In genomic region chr4:97745296-97746105, GRCm38 (mm10) we compare ENCODE assay signal across 8 mouse cellular contexts. TPM values are rescaled to one million over a fixed set of nuclear protein-coding genes. Genes with fewer than 3 reads are reported as not detected.
DNase-seq lines count a peak whose midpoint lies in the region; ATAC-seq and TF ChIP-seq lines count a peak whose summit lies in the region.

No protein-coding gene starts in this region.

- peak overlapping the region; percentile 66 for H3K4me2 ChIP-seq in forebrain, embryonic 13.5 days
- H3K4me2 ChIP-seq in heart, postnatal 0 days (ENCODE audit: low read depth, low read length), result peak overlapping the region; percentile 85
- peak overlapping the region; percentile 62 for H3K4me2 ChIP-seq in liver, embryonic 15.5 days
- peak overlapping the region; percentile 44 for H3K4me2 ChIP-seq in neural tube, embryonic 14.5 days (ENCODE audit: low read depth, low read length)

- DNase-seq in c-Kit-positive CD71-negative TER-119-negative erythroid progenitor cells, embryonic 14.5 days (ENCODE audit: low read depth), result peak; percentile 53
- peak; percentile 83 for DNase-seq in heart, postnatal 0 days (ENCODE audit: low spot score)
- peak; percentile 72 to 90 for DNase-seq in kidney, postnatal 36 days

- peak; percentile 85 for TF ChIP-seq CTCF in heart, postnatal 0 days (IDR thresholded peaks at IDR 0.05; ENCODE audit: low read depth)
- peak; percentile 33; the same call in 1 of the 2 replicates for TF ChIP-seq CTCF in testis, adult 2 months (IDR thresholded peaks at IDR 0.05; ENCODE audit: control insufficient read depth, insufficient read depth, insufficient replicate concordance, low read depth, low read length)

- TF ChIP-seq POLR2A in testis, adult 2 months (IDR thresholded peaks at IDR 0.05; ENCODE audit: control insufficient read depth, low read depth, low read length), result no peak

- TF ChIP-seq EP300 in heart, postnatal 0 days (IDR thresholded peaks at IDR 0.05; ENCODE audit: low read depth), result no peak

- peak overlapping the region; percentile 35 for H3K4me3 ChIP-seq in forebrain, embryonic 13.5 days
- H3K4me3 ChIP-seq in heart, postnatal 0 days (ENCODE audit: low read depth, low read length), result peak overlapping the region; percentile 50
- H3K4me3 ChIP-seq in liver, embryonic 15.5 days (replicated peaks), result peak overlapping the region; percentile 41
- H3K4me3 ChIP-seq in neural tube, embryonic 14.5 days (ENCODE audit: low read depth, low read length), result peak overlapping the region; percentile 14
- H3K4me3 ChIP-seq in testis, adult 2 months (ENCODE audit: control insufficient read depth, low read depth, low read length), result peak overlapping the region; percentile 59

- H3K27ac ChIP-seq in forebrain, embryonic 13.5 days, result peak overlapping the region; percentile 70
- H3K27ac ChIP-seq in heart, postnatal 0 days (ENCODE audit: low read depth), result no peak overlapping the region
- no peak overlapping the region for H3K27ac ChIP-seq in liver, embryonic 15.5 days (replicated peaks)
- H3K27ac ChIP-seq in neural tube, embryonic 14.5 days (ENCODE audit: low read depth, low read length), result no peak overlapping the region
- no peak overlapping the region for H3K27ac ChIP-seq in testis, adult 2 months (ENCODE audit: control insufficient read depth, insufficient read depth, low read depth, low read length)

- peak; percentile 88 for ATAC-seq in CD4-positive, CD25-positive, alpha-beta regulatory T cell, adult 4 months
- peak; percentile 86 for ATAC-seq in forebrain, embryonic 13.5 days
- ATAC-seq in heart, postnatal 0 days (ENCODE audit: insufficient read depth, low read depth), result peak; percentile 76
- ATAC-seq in liver, embryonic 15.5 days (ENCODE audit: insufficient read depth), result no peak
- ATAC-seq in neural tube, embryonic 14.5 days (ENCODE audit: low read depth), result peak; percentile 91

- no peaks in the 10 kb centered on the region for H3K9me3 ChIP-seq in forebrain, embryonic 13.5 days (replicated peaks)
- H3K9me3 ChIP-seq in heart, postnatal 0 days (replicated peaks; ENCODE audit: control insufficient read depth, low read length), result no peaks in the 10 kb centered on the region
- H3K9me3 ChIP-seq in liver, embryonic 15.5 days (replicated peaks), result no peaks in the 10 kb centered on the region
- no peaks in the 10 kb centered on the region for H3K9me3 ChIP-seq in neural tube, embryonic 14.5 days (ENCODE audit: control insufficient read depth, low read length)

- 3% methylated on average over 32 of the region's 32 CpGs for WGBS in forebrain, embryonic 13.5 days
- WGBS in heart, postnatal 0 days, result 8% methylated on average over 32 of the region's 32 CpGs
- WGBS in liver, embryonic 15.5 days (ENCODE audit: insufficient replicate concordance), result 8% methylated on average over 32 of the region's 32 CpGs
- 6% methylated on average over 32 of the region's 32 CpGs for WGBS in neural tube, embryonic 14.5 days

- peaks cover 15% of the 10 kb centered on the region for H3K4me1 ChIP-seq in forebrain, embryonic 13.5 days
- peaks cover 6% of the 10 kb centered on the region; the same call in 1 of the 2 replicates for H3K4me1 ChIP-seq in heart, postnatal 0 days (ENCODE audit: control insufficient read depth, insufficient read depth)
- no peaks in the 10 kb centered on the region; the same call in 1 of the 2 replicates for H3K4me1 ChIP-seq in liver, embryonic 15.5 days (replicated peaks)
- H3K4me1 ChIP-seq in neural tube, embryonic 14.5 days (ENCODE audit: control insufficient read depth, insufficient read depth, low read length), result no peaks in the 10 kb centered on the region; the same call in 1 of the 2 replicates
- H3K4me1 ChIP-seq in testis, adult 2 months (ENCODE audit: control insufficient read depth, insufficient read depth, low read length), result peaks cover 10% of the 10 kb centered on the region

- peak overlapping the region; percentile 64 for H3K9ac ChIP-seq in forebrain, embryonic 13.5 days
- H3K9ac ChIP-seq in heart, postnatal 0 days (replicated peaks; ENCODE audit: low read depth, low read length), result peak overlapping the region; percentile 62
- H3K9ac ChIP-seq in liver, embryonic 15.5 days, result no peak overlapping the region
- H3K9ac ChIP-seq in neural tube, embryonic 14.5 days (replicated peaks; ENCODE audit: low read depth, low read length), result 0 out of 2 replicates have a peak overlapping the region, but pooled peaks have one; percentile 26

- no peaks in the 10 kb centered on the region for H3K27me3 ChIP-seq in forebrain, embryonic 13.5 days
- no peaks in the 10 kb centered on the region for H3K27me3 ChIP-seq in heart, postnatal 0 days (ENCODE audit: control insufficient read depth, insufficient read depth, low read length)
- peaks cover 32% of the 10 kb centered on the region for H3K27me3 ChIP-seq in liver, embryonic 15.5 days
- no peaks in the 10 kb centered on the region for H3K27me3 ChIP-seq in neural tube, embryonic 14.5 days (ENCODE audit: control insufficient read depth, insufficient read depth, low read length)
- H3K27me3 ChIP-seq in testis, adult 2 months (ENCODE audit: control insufficient read depth, insufficient read depth, low read length), result no peaks in the 10 kb centered on the region

- no peaks in the 10 kb centered on the region for H3K36me3 ChIP-seq in forebrain, embryonic 13.5 days (ENCODE audit: poor library complexity, severe bottlenecking)
- no peaks in the 10 kb centered on the region for H3K36me3 ChIP-seq in heart, postnatal 0 days (replicated peaks; ENCODE audit: control insufficient read depth, insufficient read depth, low read length)
- no peaks in the 10 kb centered on the region for H3K36me3 ChIP-seq in liver, embryonic 15.5 days (replicated peaks)
- H3K36me3 ChIP-seq in neural tube, embryonic 14.5 days (ENCODE audit: control insufficient read depth, insufficient read depth, low read length), result no peaks in the 10 kb centered on the region
- H3K36me3 ChIP-seq in testis, adult 2 months (ENCODE audit: control insufficient read depth, insufficient read depth, low read length), result no peaks in the 10 kb centered on the region

RNA-seq across cellular contexts. Expression of gene Nfia, which starts 27.0 kb away (rescaled TPM):
- polyA plus RNA-seq in CD4-positive, CD25-positive, alpha-beta regulatory T cell, adult 4 months (2017; shearing (Covaris generic)), result 10 to 100 TPM; 13.1 to 19.9 TPM
- 93.7 and 121 TPM in 2 replicates for polyA plus RNA-seq in forebrain, embryonic 13.5 days (2015; fragmentation: Nextera tagmentation; extraction: Ambion mirVana)
- total RNA-seq in heart, postnatal 0 days (2014; rRNA removed; ENCODE audit: low replicate concordance), result 76.5 and 114 TPM in 2 replicates
- polyA plus RNA-seq in heart, postnatal 0 days (2015; fragmentation: Nextera tagmentation; extraction: Ambion mirVana), result 53.2 and 53.8 TPM in 2 replicates
- 4.1 TPM in 2 replicates for polyA plus RNA-seq in liver, embryonic 15.5 days (2015; fragmentation: Nextera tagmentation; extraction: Ambion mirVana)
- polyA plus RNA-seq in neural tube, embryonic 14.5 days (2014; fragmentation: Nextera tagmentation; extraction: Ambion mirVana), result 50.0 and 55.0 TPM in 2 replicates
- 6.4 and 8.1 TPM in 2 replicates for polyA plus RNA-seq in testis, adult 2 months (2012; rRNA removed)

RNA-seq across cellular contexts. Expression of gene E130114P18Rik, which starts 32.4 kb away (rescaled TPM):
- polyA plus RNA-seq in CD4-positive, CD25-positive, alpha-beta regulatory T cell, adult 4 months (2017; shearing (Covaris generic)), result not detected
- 64.7 and 71.1 TPM in 2 replicates for polyA plus RNA-seq in forebrain, embryonic 13.5 days (2015; fragmentation: Nextera tagmentation; extraction: Ambion mirVana)
- not detected in 2 replicates for total RNA-seq in heart, postnatal 0 days (2014; rRNA removed; ENCODE audit: low replicate concordance)
- polyA plus RNA-seq in heart, postnatal 0 days (2015; fragmentation: Nextera tagmentation; extraction: Ambion mirVana), result 0.45 and 0.52 TPM in 2 replicates
- 0.10 and 0.12 TPM in 2 replicates for polyA plus RNA-seq in liver, embryonic 15.5 days (2015; fragmentation: Nextera tagmentation; extraction: Ambion mirVana)
- 22.6 and 24.6 TPM in 2 replicates for polyA plus RNA-seq in neural tube, embryonic 14.5 days (2014; fragmentation: Nextera tagmentation; extraction: Ambion mirVana)
- polyA plus RNA-seq in testis, adult 2 months (2012; rRNA removed), result 0.17 and 0.74 TPM in 2 replicates

Comparison
In these comparisons a context has a peak if more than half of its experiments do, and no peak if none do; other contexts are left out.
1. RNA of gene E130114P18Rik, which starts 32.4 kb away (polyA plus RNA-seq): 64.7 to 71.1 TPM in forebrain, embryonic 13.5 days and 22.6 to 24.6 TPM in neural tube, embryonic 14.5 days; 0.17 to 0.74 TPM in testis, adult 2 months, 0.45 to 0.52 TPM in heart, postnatal 0 days, 0.10 to 0.12 TPM in liver, embryonic 15.5 days and not detected in CD4-positive, CD25-positive, alpha-beta regulatory T cell, adult 4 months; every median in the first group is over 10 times any median in the second.
2. Peak in every context shown above with its lines, with median percentiles within 50 percentile points of each other: DNase-seq, H3K4me2 ChIP-seq and H3K4me3 ChIP-seq.